Mouse (Mus musculus) lung, postnatal 0 days (tissue): ENCODE measurements around the gene Olfr460. TPM values are rescaled to one million over a fixed set of nuclear protein-coding genes. Genes with fewer than 3 reads are reported as not detected.

Experiments
- ATAC-seq: fragments of 200-750 bp; cut with Nextera tagmentation; 2 replicates; pipeline ENCODE4 v1.8.0; 2017; ENCODE audit warnings: moderate library complexity
- DNase-seq: peaks from one replicate; pipeline ENCODE4 v3.0.0-alpha.2; 2016; ENCODE audit warnings: low spot score
- H3K27ac ChIP-seq: fragments of 300-500 bp; sonication (generic); 2 replicates; pipeline ENCODE4 v1.5.1; 2014; ENCODE audit warnings: antibody characterized with exemption, mild to moderate bottlenecking, low read length, mixed read lengths
- H3K27me3 ChIP-seq: fragments of 300-500 bp; sonication (generic); replicated peaks from 2 replicates; pipeline ENCODE4 v1.6.1; 2014; ENCODE audit warnings: low read length, mixed read lengths; ENCODE audit not compliant: insufficient read depth
- H3K36me3 ChIP-seq: fragments of 300-500 bp; sonication (generic); 2 replicates; pipeline ENCODE4 v1.6.1; 2014; ENCODE audit warnings: low read length, mixed read lengths; ENCODE audit not compliant: insufficient read depth
- H3K4me1 ChIP-seq: fragments of 300-500 bp; sonication (generic); 2 replicates; pipeline ENCODE4 v1.6.1; 2014; ENCODE audit warnings: antibody characterized with exemption, low read depth, low read length, mixed read lengths; ENCODE audit not compliant: insufficient read depth
- H3K4me2 ChIP-seq: fragments of 300-500 bp; sonication (generic); replicated peaks from 2 replicates; pipeline ENCODE4 v1.6.1; 2014; ENCODE audit warnings: low read depth, mild to moderate bottlenecking, low read length, moderate library complexity, mixed read lengths
- H3K4me3 ChIP-seq: fragments of 300-500 bp; sonication (generic); 2 replicates; pipeline ENCODE4 v1.5.1; 2014; ENCODE audit warnings: low read depth, low read length
- H3K9ac ChIP-seq: fragments of 300-500 bp; sonication (generic); replicated peaks from 2 replicates; pipeline ENCODE4 v1.6.1; 2014; ENCODE audit warnings: low read depth, mild to moderate bottlenecking
- H3K9me3 ChIP-seq: fragments of 300-500 bp; sonication (generic); 2 replicates; pipeline ENCODE4 v1.6.1; 2016; ENCODE audit warnings: low read length, mixed read lengths
- CTCF ChIP-seq: IDR thresholded peaks from 2 replicates; pipeline ENCODE4 v1.5.1; 2016; ENCODE audit warnings: antibody characterized with exemption, mild to moderate bottlenecking
- EP300 ChIP-seq: IDR thresholded peaks from 2 replicates; pipeline ENCODE4 v1.6.1; 2016; ENCODE audit warnings: antibody characterized with exemption, mild to moderate bottlenecking, control low read depth
- WGBS: fragments of 180-500 bp; shearing (Covaris S2); extraction: QIAGEN DNeasy Blood & Tissue Kit; methylation state at CpG from one replicate; pipeline ENCODE4 v1.1.7; 2014; 5-methylcytosine and 5-hydroxymethylcytosine counted together
- polyA plus RNA-seq: library from polyadenylated mRNA; unstranded; fragments of >200 nt; fragmentation: Nextera tagmentation; extraction: Ambion mirVana; gene quantifications from 2 replicates; pipeline ENCODE4 v1.2.1, GENCODE M21; 2015

The Olfr460 gene
- polyA plus RNA-seq = not detected in 2 replicates

GRCm38 (mm10) chr6:40569187-40569586, at the start of gene Olfr460:
Olfr460 (plus strand) TSS chr6:40569487.
- H3K27ac ChIP-seq = no peak within 1 kb of the TSS
- ATAC-seq = no peak
- TF ChIP-seq EP300 = no peak
- TF ChIP-seq CTCF = no peak
- DNase-seq = no peak
- H3K27me3 ChIP-seq = no peaks in the 10 kb centered on the region
- no peak within 1 kb of the TSS for H3K4me2 ChIP-seq
- no peaks in the 10 kb centered on the region for H3K9me3 ChIP-seq
- H3K4me3 ChIP-seq = no peak within 1 kb of the TSS
- no peak within 1 kb of the TSS for H3K9ac ChIP-seq
- whole genome bisulfite sequencing = 82% methylated on average over 3 of the region's 3 CpGs
- H3K4me1 ChIP-seq = no peaks in the 10 kb centered on the region
- no peaks in the 10 kb centered on the region for H3K36me3 ChIP-seq

- Histone ChIP-seq H3K9me3 (no peaks in the 10 kb centered on the region), H3K4me3 (no peak overlapping the region), H3K9ac (no peak overlapping the region), H3K4me2 (no peak overlapping the region), H3K4me1 (no peaks in the 10 kb centered on the region), H3K27me3 (no peaks in the 10 kb centered on the region), H3K27ac (no peak overlapping the region), H3K36me3 (no peaks in the 10 kb centered on the region)
- 74% methylated on average over 10 of the region's 10 CpGs for WGBS
- no peak for DNase-seq
- no peak for ATAC-seq
- TF ChIP-seq CTCF (no peak), EP300 (no peak)
These were observed 24.6 kb upstream of the Olfr460 start for GRCm38 (mm10) chr6:40544690-40545089.

GRCm38 (mm10) chr6:40554950-40555349, 14.3 kb upstream of the Olfr460 start, which contains the start of gene Olfr461:
Olfr461 (minus strand) TSS chr6:40555050.
- WGBS = 74% methylated on average over 2 of the region's 2 CpGs
- Histone ChIP-seq H3K36me3 (no peaks in the 10 kb centered on the region), H3K4me3 (no peak within 1 kb of the TSS), H3K9me3 (no peaks in the 10 kb centered on the region), H3K27ac (no peak within 1 kb of the TSS), H3K9ac (no peak within 1 kb of the TSS), H3K27me3 (no peaks in the 10 kb centered on the region), H3K4me1 (no peaks in the 10 kb centered on the region), H3K4me2 (no peak within 1 kb of the TSS)
- TF ChIP-seq CTCF (no peak), EP300 (no peak)
- DNase-seq = no peak
- no peak for ATAC-seq

GRCm38 (mm10) chr6:40573618-40574017, 4.3 kb downstream of the Olfr460 start:
- peak; percentile 7 for DNase-seq
- ATAC-seq = no peak
- Histone ChIP-seq H3K36me3 (no peaks in the 10 kb centered on the region), H3K4me1 (no peaks in the 10 kb centered on the region), H3K4me2 (no peak overlapping the region), H3K27ac (no peak overlapping the region), H3K9me3 (no peaks in the 10 kb centered on the region), H3K27me3 (no peaks in the 10 kb centered on the region), H3K4me3 (no peak overlapping the region), H3K9ac (no peak overlapping the region)
- no peak for TF ChIP-seq EP300
- no peak for TF ChIP-seq CTCF
- 81% methylated on average over 3 of the region's 3 CpGs for WGBS

GRCm38 (mm10) chr6:40576305-40576704, 7.0 kb downstream of the Olfr460 start:
- Histone ChIP-seq H3K4me3 (no peak overlapping the region), H3K4me2 (no peak overlapping the region), H3K27ac (no peak overlapping the region), H3K9me3 (no peaks in the 10 kb centered on the region), H3K4me1 (no peaks in the 10 kb centered on the region), H3K36me3 (no peaks in the 10 kb centered on the region), H3K9ac (no peak overlapping the region), H3K27me3 (no peaks in the 10 kb centered on the region)
- TF ChIP-seq EP300 (no peak), CTCF (no peak)
- ATAC-seq (no peak), DNase-seq (peak; percentile 47)
- 59% methylated on average over 1 of the region's 1 CpGs for WGBS

GRCm38 (mm10) chr6:40584336-40584735, 15.0 kb downstream of the Olfr460 start:
- TF ChIP-seq EP300 = no peak
- no peak for TF ChIP-seq CTCF
- Histone ChIP-seq H3K4me3 (no peak overlapping the region), H3K4me2 (no peak overlapping the region), H3K27ac (no peak overlapping the region), H3K9ac (no peak overlapping the region), H3K4me1 (no peaks in the 10 kb centered on the region), H3K36me3 (no peaks in the 10 kb centered on the region), H3K27me3 (no peaks in the 10 kb centered on the region; the same call in 1 of the 2 replicates), H3K9me3 (no peaks in the 10 kb centered on the region)
- no peak for ATAC-seq
- WGBS = 79% methylated on average over 6 of the region's 6 CpGs
- DNase-seq = no peak

GRCm38 (mm10) chr6:40585645-40586044, 16.4 kb downstream of the Olfr460 start, which contains the start of gene Clec5a:
Clec5a (minus strand) TSS chr6:40585821.
- WGBS = 65% methylated on average over 5 of the region's 5 CpGs
- Histone ChIP-seq H3K9ac (no peak within 1 kb of the TSS), H3K9me3 (no peaks in the 10 kb centered on the region), H3K27ac (no peak within 1 kb of the TSS), H3K4me3 (no peak within 1 kb of the TSS), H3K4me2 (no peak within 1 kb of the TSS), H3K27me3 (no peaks in the 10 kb centered on the region; the same call in 1 of the 2 replicates), H3K36me3 (no peaks in the 10 kb centered on the region), H3K4me1 (no peaks in the 10 kb centered on the region)
- TF ChIP-seq EP300 (no peak), CTCF (no peak)
- no peak for DNase-seq
- no peak for ATAC-seq
